Mouse (Mus musculus): ENCODE measurements around the gene Dpep3.

The Dpep3 gene

GRCm38 (mm10) chr8:105981146-105981545, 1.9 kb upstream of the Dpep3 start:
- DNase-seq (ENCODE audit: extremely low read depth, insufficient read length, low spot score), result no peak

GRCm38 (mm10) chr8:105975363-105975762, 3.9 kb downstream of the Dpep3 start:
- no peak for DNase-seq (ENCODE audit: extremely low read depth, insufficient read length, low spot score)

GRCm38 (mm10) chr8:105971019-105971720, 8.1 kb downstream of the Dpep3 start:
- DNase-seq (ENCODE audit: extremely low read depth, insufficient read length, low spot score), result no peak

GRCm38 (mm10) chr8:105969367-105969766, 9.9 kb downstream of the Dpep3 start:
- no peak for DNase-seq (ENCODE audit: extremely low read depth, insufficient read length, low spot score)

- no peak for DNase-seq (ENCODE audit: extremely low read depth, insufficient read length, low spot score)
Measured at GRCm38 (mm10) chr8:105966692-105967311, 12.4 kb downstream of the Dpep3 start.

- peak; percentile 85 for DNase-seq (ENCODE audit: extremely low read depth, insufficient read length, low spot score)
Measured at GRCm38 (mm10) chr8:105965905-105966341, 13.3 kb downstream of the Dpep3 start, which contains the start of gene Slc12a4. Gene Slc12a4 (minus strand): TSS chr8:105966097.

GRCm38 (mm10) chr8:105965266-105965904, 13.8 kb downstream of the Dpep3 start:
- peak; percentile 85 for DNase-seq (ENCODE audit: extremely low read depth, insufficient read length, low spot score)

- no peak for DNase-seq (ENCODE audit: extremely low read depth, insufficient read length, low spot score)
Measured at GRCm38 (mm10) chr8:105964506-105965265, 14.5 kb downstream of the Dpep3 start.

- DNase-seq (ENCODE audit: extremely low read depth, insufficient read length, low spot score), result no peak
Measured at GRCm38 (mm10) chr8:105961536-105961935, 17.7 kb downstream of the Dpep3 start.

- DNase-seq (ENCODE audit: extremely low read depth, insufficient read length, low spot score), result no peak
Measured at GRCm38 (mm10) chr8:105961101-105961500, 18.1 kb downstream of the Dpep3 start.

GRCm38 (mm10) chr8:105959350-105959749, 19.9 kb downstream of the Dpep3 start:
- no peak for DNase-seq (ENCODE audit: extremely low read depth, insufficient read length, low spot score)

GRCm38 (mm10) chr8:105957813-105958212, 21.4 kb downstream of the Dpep3 start:
- DNase-seq (ENCODE audit: extremely low read depth, insufficient read length, low spot score), result no peak

GRCm38 (mm10) chr8:105956556-105956955, 22.7 kb downstream of the Dpep3 start:
- DNase-seq (ENCODE audit: extremely low read depth, insufficient read length, low spot score), result no peak

GRCm38 (mm10) chr8:105951057-105951659, 28.1 kb downstream of the Dpep3 start:
- no peak for DNase-seq (ENCODE audit: extremely low read depth, insufficient read length, low spot score)

- no peak for DNase-seq (ENCODE audit: extremely low read depth, insufficient read length, low spot score)
Measured at GRCm38 (mm10) chr8:105949350-105949749, 29.9 kb downstream of the Dpep3 start.

GRCm38 (mm10) chr8:105943321-105943739, 35.9 kb downstream of the Dpep3 start, which contains the start of gene Lcat:
Gene Lcat (minus strand): TSS chr8:105943382.
- DNase-seq (ENCODE audit: extremely low read depth, insufficient read length, low spot score), result no peak

GRCm38 (mm10) chr8:105942542-105942941, 36.7 kb downstream of the Dpep3 start:
- DNase-seq (ENCODE audit: extremely low read depth, insufficient read length, low spot score), result no peak

GRCm38 (mm10) chr8:105942026-105942425, 37.2 kb downstream of the Dpep3 start:
- no peak for DNase-seq (ENCODE audit: extremely low read depth, insufficient read length, low spot score)

- no peak for DNase-seq (ENCODE audit: extremely low read depth, insufficient read length, low spot score)
Measured at GRCm38 (mm10) chr8:105938306-105938669, 40.9 kb downstream of the Dpep3 start, which contains the start of gene Psmb10. Gene Psmb10 (minus strand): TSS chr8:105938444.

- DNase-seq (ENCODE audit: extremely low read depth, insufficient read length, low spot score), result peak; percentile 60
Measured at GRCm38 (mm10) chr8:105937496-105938305, 41.5 kb downstream of the Dpep3 start.
